Mouse (Mus musculus): Measurements from ENCODE around the gene Prpsap1.

- TF ChIP-seq CTCF (conservative IDR thresholded peaks at IDR 0.05 in 1 of 2, IDR thresholded peaks at IDR 0.05 in 1 of 2; ENCODE audit: low read depth in 2 of 2, low read length in 2 of 2) (peak; percentile 20 to 66; a peak in 2 of 4 replicates), MYC (IDR thresholded peaks at IDR 0.05; ENCODE audit: low read depth, low read length) (no peak), NELFE (IDR thresholded peaks at IDR 0.05; ENCODE audit: low read depth, low read length) (no peak), EP300 (IDR thresholded peaks at IDR 0.05; ENCODE audit: low read length) (no peak), POLR2A (IDR thresholded peaks at IDR 0.05; ENCODE audit: low read depth, low read length) (no peak), IRF4 (IDR thresholded peaks at IDR 0.05; ENCODE audit: low read depth, low read length) (0 out of 2 replicates have a peak, but pooled peaks have one; percentile 15), CHD2 (IDR thresholded peaks at IDR 0.05; ENCODE audit: low read length) (no peak), ZC3H11A (IDR thresholded peaks at IDR 0.05; ENCODE audit: low read depth, low read length) (no peak), KAT2A (IDR thresholded peaks at IDR 0.05; ENCODE audit: insufficient replicate concordance, low read length) (no peak)
Measured at GRCm38 (mm10) chr11:116488693-116489375, 5.2 kb downstream of the Prpsap1 start.

Data from CH12.LX (cell line).